Mouse (Mus musculus): ENCODE data around the gene Gpr6.

Gene Gpr6

GRCm38 (mm10) chr10:41072116-41072515 lies at the start of gene Gpr6:
TSS of gene Gpr6 (minus strand) at chr10:41072285.
- in situ Hi-C loops (cut with MseI, MboI): no loop called here

- in situ Hi-C loops (cut with MseI, MboI): no loop called here
These were observed 28.0 kb upstream of the Gpr6 start for GRCm38 (mm10) chr10:41100060-41100459.

GRCm38 (mm10) chr10:41098137-41098536 lies 26.1 kb upstream of the Gpr6 start:
- in situ Hi-C loops (cut with MseI, MboI): no loop called here

GRCm38 (mm10) chr10:41088852-41089251 lies 16.8 kb upstream of the Gpr6 start:
- in situ Hi-C loops (cut with MseI, MboI): no loop called here

- in situ Hi-C loops (cut with MseI, MboI): no loop called here
These were observed 389 bp downstream of the Gpr6 start for GRCm38 (mm10) chr10:41071696-41072095.

- in situ Hi-C loops (cut with MseI, MboI): no loop called here
These were observed 1.1 kb downstream of the Gpr6 start for GRCm38 (mm10) chr10:41070693-41071651.

GRCm38 (mm10) chr10:41060250-41060831 lies 11.7 kb downstream of the Gpr6 start:
- in situ Hi-C loops (cut with MseI, MboI): no loop called here

- in situ Hi-C loops (cut with MseI, MboI): no loop called here
These were observed 16.5 kb downstream of the Gpr6 start for GRCm38 (mm10) chr10:41055581-41055980.

GRCm38 (mm10) chr10:41054005-41054404 lies 18.1 kb downstream of the Gpr6 start:
- in situ Hi-C loops (cut with MseI, MboI): no loop called here

GRCm38 (mm10) chr10:41042272-41042671 lies 29.8 kb downstream of the Gpr6 start:
- in situ Hi-C loops (cut with MseI, MboI): no loop called here

GRCm38 (mm10) chr10:41041478-41041877 lies 30.6 kb downstream of the Gpr6 start:
- in situ Hi-C loops (cut with MseI, MboI): no loop called here

- in situ Hi-C loops (cut with MseI, MboI): no loop called here
These were observed 31.5 kb downstream of the Gpr6 start for GRCm38 (mm10) chr10:41040530-41041085.

- in situ Hi-C loops (cut with MseI, MboI): no loop called here
These were observed 33.6 kb downstream of the Gpr6 start for GRCm38 (mm10) chr10:41038476-41038875.

- in situ Hi-C loops (cut with MseI, MboI): no loop called here
These were observed 34.4 kb downstream of the Gpr6 start for GRCm38 (mm10) chr10:41037722-41038121.

- in situ Hi-C loops (cut with MseI, MboI): no loop called here
These were observed 39.3 kb downstream of the Gpr6 start for GRCm38 (mm10) chr10:41032811-41033210.

GRCm38 (mm10) chr10:41024860-41025259 lies 47.2 kb downstream of the Gpr6 start:
- in situ Hi-C loops (cut with MseI, MboI): loop anchor here in 1 of 2 experiments (25.0 kb wide), 1 partner anchor 637 kb away; no protein-coding TSS in a partner anchor

- in situ Hi-C loops (cut with MseI, MboI): loop anchor here in 1 of 2 experiments (25.0 kb wide), 1 partner anchor 638 kb away; no protein-coding TSS in a partner anchor
These were observed 47.7 kb downstream of the Gpr6 start for GRCm38 (mm10) chr10:41024406-41024805.

- in situ Hi-C loops (cut with MseI, MboI): loop anchor here in 1 of 2 experiments (25.0 kb wide), 1 partner anchor 640 kb away; no protein-coding TSS in a partner anchor
These were observed 49.9 kb downstream of the Gpr6 start for GRCm38 (mm10) chr10:41022226-41022625.

Measured in mouse trophoblast stem cell (cell line).